Mouse (Mus musculus) erythroblast, adult 5-6 weeks (primary cell): Measurements from ENCODE around the gene Olfr800. TPM values are rescaled to one million over a fixed set of nuclear protein-coding genes. Genes with fewer than 3 reads are reported as not detected.

Source experiments
- ATAC-seq: replicated peaks from 2 replicates; pipeline ENCODE4 v1.8.0; 2016; ENCODE audit warnings: moderate number of reproducible peaks, mild to moderate bottlenecking, moderate TSS enrichment, inconsistent platforms; ENCODE audit not compliant: poor library complexity, low FRiP score, severe bottlenecking
- total RNA-seq, 2 experiments: library from RNA; stranded (forward) in 1 of 2; stranded (reverse) in 1 of 2; fragments of 150-400 nt in 1 of 2; fragments of 200-764, 138-1000 nt in 1 of 2; gene quantifications; 2 replicates each; pipeline versions ENCODE4 v1.2.3 to v1.2.4; 2015 to 2017; ENCODE audit warnings: low replicate concordance in 2 of 2

The Olfr800 gene
- total RNA-seq (2015; ENCODE audit: low replicate concordance) = not detected in 2 replicates
- not detected in 2 replicates for total RNA-seq (2017; ENCODE audit: low replicate concordance)

GRCm38 (mm10) chr10:129657394-129657793, at the start of gene Olfr800:
TSS of gene Olfr800 (plus strand) at chr10:129657694.
- no peak for ATAC-seq

GRCm38 (mm10) chr10:129612470-129612869, 45.0 kb upstream of the Olfr800 start, which contains the start of gene Olfr796:
TSS of gene Olfr796 (minus strand) at chr10:129612570.
- no peak for ATAC-seq

GRCm38 (mm10) chr10:129621724-129622123, 35.8 kb upstream of the Olfr800 start:
- no peak for ATAC-seq

- ATAC-seq = no peak
Observed at GRCm38 (mm10) chr10:129623251-129623650, 34.2 kb upstream of the Olfr800 start.

GRCm38 (mm10) chr10:129627834-129628233, 29.7 kb upstream of the Olfr800 start, which contains the start of gene Olfr798:
TSS of gene Olfr798 (minus strand) at chr10:129627934.
- ATAC-seq = no peak

GRCm38 (mm10) chr10:129637184-129637583, 20.3 kb upstream of the Olfr800 start, which contains the start of gene Olfr799:
TSS of gene Olfr799 (plus strand) at chr10:129637484.
- no peak for ATAC-seq

- ATAC-seq = no peak
Observed at GRCm38 (mm10) chr10:129651763-129652162, 5.7 kb upstream of the Olfr800 start.

- no peak for ATAC-seq
Observed at GRCm38 (mm10) chr10:129673765-129674164, 16.3 kb downstream of the Olfr800 start, which contains the start of gene Olfr801. TSS of gene Olfr801 (minus strand) at chr10:129673865.

GRCm38 (mm10) chr10:129688069-129688468, 30.6 kb downstream of the Olfr800 start, which contains the start of gene Olfr802:
TSS of gene Olfr802 (minus strand) at chr10:129688169.
- ATAC-seq = no peak

GRCm38 (mm10) chr10:129694186-129694585, 36.7 kb downstream of the Olfr800 start, which contains the start of gene Olfr803:
TSS of gene Olfr803 (minus strand) at chr10:129694286.
- no peak for ATAC-seq

GRCm38 (mm10) chr10:129702910-129703309, 45.4 kb downstream of the Olfr800 start, which contains the start of gene Olfr804:
TSS of gene Olfr804 (plus strand) at chr10:129703210.
- no peak for ATAC-seq

Other genes starting within 250 kb of the Olfr800 start
- gene Olfr786, start 230.4 kb upstream of the Olfr800 start, total RNA-seq (2015; ENCODE audit: low replicate concordance) = not detected in 2 replicates
- gene Olfr786, start 230.4 kb upstream of the Olfr800 start, total RNA-seq (2017; ENCODE audit: low replicate concordance) = not detected in 2 replicates
- gene Olfr787, start 195.8 kb upstream of the Olfr800 start, total RNA-seq (2015; ENCODE audit: low replicate concordance) = 0.77 TPM in 1 of 2 replicates, not detected in the other
- not detected in 2 replicates for gene Olfr787, start 195.8 kb upstream of the Olfr800 start, total RNA-seq (2017; ENCODE audit: low replicate concordance)
- gene Olfr788, start 186.7 kb upstream of the Olfr800 start, total RNA-seq (2015; ENCODE audit: low replicate concordance) = not detected in 2 replicates
- gene Olfr788, start 186.7 kb upstream of the Olfr800 start, total RNA-seq (2017; ENCODE audit: low replicate concordance) = not detected in 2 replicates
- not detected in 2 replicates for gene Olfr789, start 172.9 kb upstream of the Olfr800 start, total RNA-seq (2015; ENCODE audit: low replicate concordance)
- gene Olfr789, start 172.9 kb upstream of the Olfr800 start, total RNA-seq (2017; ENCODE audit: low replicate concordance) = not detected in 2 replicates
- not detected in 2 replicates for gene Olfr790, start 159.2 kb upstream of the Olfr800 start, total RNA-seq (2015; ENCODE audit: low replicate concordance)
- not detected in 2 replicates for gene Olfr790, start 159.2 kb upstream of the Olfr800 start, total RNA-seq (2017; ENCODE audit: low replicate concordance)
- not detected in 2 replicates for gene Olfr791, start 135.9 kb upstream of the Olfr800 start, total RNA-seq (2015; ENCODE audit: low replicate concordance)
- gene Olfr791, start 135.9 kb upstream of the Olfr800 start, total RNA-seq (2017; ENCODE audit: low replicate concordance) = not detected in 2 replicates
- gene Olfr792, start 118.5 kb upstream of the Olfr800 start, total RNA-seq (2015; ENCODE audit: low replicate concordance) = not detected in 2 replicates
- gene Olfr792, start 118.5 kb upstream of the Olfr800 start, total RNA-seq (2017; ENCODE audit: low replicate concordance) = not detected in 2 replicates
- not detected in 2 replicates for gene Olfr794, start 90.0 kb upstream of the Olfr800 start, total RNA-seq (2015; ENCODE audit: low replicate concordance)
- gene Olfr794, start 90.0 kb upstream of the Olfr800 start, total RNA-seq (2017; ENCODE audit: low replicate concordance) = not detected in 2 replicates
- gene Olfr796, start 45.1 kb upstream of the Olfr800 start, total RNA-seq (2015; ENCODE audit: low replicate concordance) = not detected in 2 replicates
- gene Olfr796, start 45.1 kb upstream of the Olfr800 start, total RNA-seq (2017; ENCODE audit: low replicate concordance) = not detected in 2 replicates
- not detected in 2 replicates for gene Olfr798, start 29.8 kb upstream of the Olfr800 start, total RNA-seq (2015; ENCODE audit: low replicate concordance)
- gene Olfr798, start 29.8 kb upstream of the Olfr800 start, total RNA-seq (2017; ENCODE audit: low replicate concordance) = not detected in 2 replicates
- gene Olfr799, start 20.2 kb upstream of the Olfr800 start, total RNA-seq (2015; ENCODE audit: low replicate concordance) = not detected in 2 replicates
- gene Olfr799, start 20.2 kb upstream of the Olfr800 start, total RNA-seq (2017; ENCODE audit: low replicate concordance) = not detected in 2 replicates
- gene Olfr801, start 16.2 kb downstream of the Olfr800 start, total RNA-seq (2015; ENCODE audit: low replicate concordance) = not detected in 2 replicates
- gene Olfr801, start 16.2 kb downstream of the Olfr800 start, total RNA-seq (2017; ENCODE audit: low replicate concordance) = not detected in 2 replicates
- not detected in 2 replicates for gene Olfr802, start 30.5 kb downstream of the Olfr800 start, total RNA-seq (2015; ENCODE audit: low replicate concordance)
- 0.14 TPM in 1 of 2 replicates, not detected in the other for gene Olfr802, start 30.5 kb downstream of the Olfr800 start, total RNA-seq (2017; ENCODE audit: low replicate concordance)
- gene Olfr803, start 36.6 kb downstream of the Olfr800 start, total RNA-seq (2015; ENCODE audit: low replicate concordance) = not detected in 2 replicates
- not detected in 2 replicates for gene Olfr803, start 36.6 kb downstream of the Olfr800 start, total RNA-seq (2017; ENCODE audit: low replicate concordance)
- not detected in 2 replicates for gene Olfr804, start 45.5 kb downstream of the Olfr800 start, total RNA-seq (2015; ENCODE audit: low replicate concordance)
- gene Olfr804, start 45.5 kb downstream of the Olfr800 start, total RNA-seq (2017; ENCODE audit: low replicate concordance) = 0.28 TPM in 1 of 2 replicates, not detected in the other
- not detected in 2 replicates for gene Olfr805, start 71.7 kb downstream of the Olfr800 start, total RNA-seq (2015; ENCODE audit: low replicate concordance)
- gene Olfr805, start 71.7 kb downstream of the Olfr800 start, total RNA-seq (2017; ENCODE audit: low replicate concordance) = not detected in 2 replicates
- gene Olfr806, start 84.2 kb downstream of the Olfr800 start, total RNA-seq (2015; ENCODE audit: low replicate concordance) = not detected in 2 replicates
- gene Olfr806, start 84.2 kb downstream of the Olfr800 start, total RNA-seq (2017; ENCODE audit: low replicate concordance) = 0.56 TPM in 1 of 2 replicates, not detected in the other
- gene Olfr807, start 100.1 kb downstream of the Olfr800 start, total RNA-seq (2015; ENCODE audit: low replicate concordance) = not detected in 2 replicates
- not detected in 2 replicates for gene Olfr807, start 100.1 kb downstream of the Olfr800 start, total RNA-seq (2017; ENCODE audit: low replicate concordance)
- gene Olfr808, start 107.8 kb downstream of the Olfr800 start, total RNA-seq (2015; ENCODE audit: low replicate concordance) = not detected in 2 replicates
- gene Olfr808, start 107.8 kb downstream of the Olfr800 start, total RNA-seq (2017; ENCODE audit: low replicate concordance) = not detected in 2 replicates
- not detected in 2 replicates for gene Olfr809, start 116.9 kb downstream of the Olfr800 start, total RNA-seq (2015; ENCODE audit: low replicate concordance)
- gene Olfr809, start 116.9 kb downstream of the Olfr800 start, total RNA-seq (2017; ENCODE audit: low replicate concordance) = 0.43 TPM in 1 of 2 replicates, not detected in the other
- gene Olfr810, start 137.2 kb downstream of the Olfr800 start, total RNA-seq (2015; ENCODE audit: low replicate concordance) = not detected in 2 replicates
- gene Olfr810, start 137.2 kb downstream of the Olfr800 start, total RNA-seq (2017; ENCODE audit: low replicate concordance) = not detected in 2 replicates
- gene Olfr811, start 146.7 kb downstream of the Olfr800 start, total RNA-seq (2015; ENCODE audit: low replicate concordance) = not detected in 2 replicates
- gene Olfr811, start 146.7 kb downstream of the Olfr800 start, total RNA-seq (2017; ENCODE audit: low replicate concordance) = not detected in 2 replicates
- not detected in 2 replicates for gene Olfr812, start 188.4 kb downstream of the Olfr800 start, total RNA-seq (2015; ENCODE audit: low replicate concordance)
- not detected in 2 replicates for gene Olfr812, start 188.4 kb downstream of the Olfr800 start, total RNA-seq (2017; ENCODE audit: low replicate concordance)
- gene Olfr813, start 197.7 kb downstream of the Olfr800 start, total RNA-seq (2015; ENCODE audit: low replicate concordance) = not detected in 2 replicates
- not detected in 2 replicates for gene Olfr813, start 197.7 kb downstream of the Olfr800 start, total RNA-seq (2017; ENCODE audit: low replicate concordance)
- not detected in 2 replicates for gene Olfr814, start 222.2 kb downstream of the Olfr800 start, total RNA-seq (2015; ENCODE audit: low replicate concordance)
- gene Olfr814, start 222.2 kb downstream of the Olfr800 start, total RNA-seq (2017; ENCODE audit: low replicate concordance) = not detected in 2 replicates
- gene Olfr815, start 248.2 kb downstream of the Olfr800 start, total RNA-seq (2015; ENCODE audit: low replicate concordance) = not detected in 2 replicates
- gene Olfr815, start 248.2 kb downstream of the Olfr800 start, total RNA-seq (2017; ENCODE audit: low replicate concordance) = not detected in 2 replicates